Mouse (Mus musculus): ENCODE data around the gene Dusp2.
A peak's percentile ranks its signal among the peaks of the same experiment; 100 is the strongest.

The Dusp2 gene

GRCm38 (mm10) chr2:127323667-127324066 lies 12.3 kb upstream of the Dusp2 start:
- no peak for DNase-seq (ENCODE audit: low spot score in 2 of 2)

- DNase-seq (ENCODE audit: low spot score in 2 of 2), result no peak
Measured at GRCm38 (mm10) chr2:127324456-127324855, 11.5 kb upstream of the Dusp2 start.

GRCm38 (mm10) chr2:127328090-127328851 lies 7.7 kb upstream of the Dusp2 start:
- no peak for DNase-seq (ENCODE audit: low spot score in 2 of 2)

GRCm38 (mm10) chr2:127332807-127333570 lies 3.0 kb upstream of the Dusp2 start:
- DNase-seq (ENCODE audit: low spot score in 2 of 2), result peak in 1 of 2 experiments; percentile 51

- DNase-seq (ENCODE audit: low spot score in 2 of 2), result peak in 1 of 2 experiments; percentile 49
Measured at GRCm38 (mm10) chr2:127333945-127334603, 1.9 kb upstream of the Dusp2 start.

GRCm38 (mm10) chr2:127335078-127335541 lies 849 bp upstream of the Dusp2 start:
- peak; percentile 54 to 82 for DNase-seq (ENCODE audit: low spot score in 2 of 2)

- DNase-seq (ENCODE audit: low spot score in 2 of 2), result no peak
Measured at GRCm38 (mm10) chr2:127336497-127336832, 506 bp downstream of the Dusp2 start.

- DNase-seq (ENCODE audit: low spot score in 2 of 2), result no peak
Measured at GRCm38 (mm10) chr2:127336885-127337284, 926 bp downstream of the Dusp2 start.

- peak in 1 of 2 experiments; percentile 54 for DNase-seq (ENCODE audit: low spot score in 2 of 2)
Measured at GRCm38 (mm10) chr2:127337531-127337930, 1.6 kb downstream of the Dusp2 start.

- DNase-seq (ENCODE audit: low spot score in 2 of 2), result peak in 1 of 2 experiments; percentile 62
Measured at GRCm38 (mm10) chr2:127338012-127338411, 2.1 kb downstream of the Dusp2 start.

GRCm38 (mm10) chr2:127338416-127338815 lies 2.5 kb downstream of the Dusp2 start, which contains the start of gene Astl:
Gene Astl (plus strand): TSS chr2:127338639.
- DNase-seq (ENCODE audit: low spot score in 2 of 2), result no peak

- peak in 1 of 2 experiments; percentile 57 for DNase-seq (ENCODE audit: low spot score in 2 of 2)
Measured at GRCm38 (mm10) chr2:127338833-127339232, 2.9 kb downstream of the Dusp2 start.

GRCm38 (mm10) chr2:127339262-127339661 lies 3.3 kb downstream of the Dusp2 start:
- no peak for DNase-seq (ENCODE audit: low spot score in 2 of 2)

- DNase-seq (ENCODE audit: low spot score in 2 of 2), result peak; percentile 49 to 79
Measured at GRCm38 (mm10) chr2:127341159-127341558, 5.2 kb downstream of the Dusp2 start.

- no peak for DNase-seq (ENCODE audit: low spot score in 2 of 2)
Measured at GRCm38 (mm10) chr2:127346334-127346733, 10.4 kb downstream of the Dusp2 start.

- DNase-seq (ENCODE audit: low spot score in 2 of 2), result no peak
Measured at GRCm38 (mm10) chr2:127347147-127347985, 11.4 kb downstream of the Dusp2 start.

GRCm38 (mm10) chr2:127353881-127354280 lies 17.9 kb downstream of the Dusp2 start:
- DNase-seq (ENCODE audit: low spot score in 2 of 2), result no peak

GRCm38 (mm10) chr2:127362459-127363281 lies 26.7 kb downstream of the Dusp2 start, which contains the start of gene Adra2b:
Gene Adra2b (plus strand): TSS chr2:127363208.
- DNase-seq (ENCODE audit: low spot score in 2 of 2), result peak; percentile 65 to 86

GRCm38 (mm10) chr2:127363282-127363652 lies 27.3 kb downstream of the Dusp2 start:
- DNase-seq (ENCODE audit: low spot score in 2 of 2), result no peak

- no peak for DNase-seq (ENCODE audit: low spot score in 2 of 2)
Measured at GRCm38 (mm10) chr2:127363696-127364095, 27.7 kb downstream of the Dusp2 start.

Measured in spleen, postnatal 10 days (tissue).